Mouse (Mus musculus): ENCODE data around the gene Dvl2.

Gene Dvl2

DNA sequence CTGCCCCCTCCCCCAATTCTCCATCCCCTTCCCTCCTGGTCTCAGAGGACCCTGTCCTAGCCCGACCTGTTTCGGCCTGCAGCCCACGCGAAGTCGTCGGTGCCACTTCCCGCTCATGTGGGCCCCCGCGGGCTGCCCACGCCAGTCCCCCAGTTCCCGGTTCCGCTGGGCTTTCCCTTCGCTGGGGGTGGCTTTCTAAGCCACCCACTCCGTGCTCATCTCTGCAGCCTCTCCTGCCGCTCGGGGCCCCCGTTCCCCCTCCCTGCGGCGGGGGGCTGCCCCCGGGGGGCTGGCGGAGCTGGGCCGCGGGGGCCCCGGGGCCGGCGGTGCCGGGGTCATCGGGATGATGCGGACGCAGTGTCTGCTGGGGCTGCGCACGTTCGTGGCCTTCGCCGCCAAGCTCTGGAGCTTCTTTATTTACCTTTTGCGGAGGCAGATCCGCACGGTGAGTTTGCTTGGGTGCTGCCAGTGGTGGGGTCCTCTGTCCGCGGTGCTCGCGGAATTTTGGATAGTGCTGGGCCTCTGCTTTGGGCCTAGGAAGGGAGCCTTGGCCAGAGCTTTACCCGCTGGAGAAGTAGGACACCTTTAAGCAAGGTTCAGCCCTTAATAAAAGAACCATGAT, 19.1 kb upstream of the Dvl2 start, which contains the start of gene Ctdnep1:
TSS of gene Ctdnep1 (plus strand) at position 16 of the 622 bp plus-strand sequence.
- in situ Hi-C loops (cut with MboI, MseI), result loop anchor here (10.0 kb wide), 2 partner anchors 566 to 886 kb away; partner anchors contain the start of genes Kdm6b and Per1

- in situ Hi-C loops (cut with MboI, MseI), result loop anchor here (10.0 kb wide), 2 partner anchors 567 to 887 kb away; partner anchors contain the start of genes Kdm6b and Per1
These were observed 18.2 kb upstream of the Dvl2 start, which contains the start of gene Elp5 for GRCm38 (mm10) chr11:69982225-69982624. Elp5 (minus strand) TSS chr11:69982517.

DNA sequence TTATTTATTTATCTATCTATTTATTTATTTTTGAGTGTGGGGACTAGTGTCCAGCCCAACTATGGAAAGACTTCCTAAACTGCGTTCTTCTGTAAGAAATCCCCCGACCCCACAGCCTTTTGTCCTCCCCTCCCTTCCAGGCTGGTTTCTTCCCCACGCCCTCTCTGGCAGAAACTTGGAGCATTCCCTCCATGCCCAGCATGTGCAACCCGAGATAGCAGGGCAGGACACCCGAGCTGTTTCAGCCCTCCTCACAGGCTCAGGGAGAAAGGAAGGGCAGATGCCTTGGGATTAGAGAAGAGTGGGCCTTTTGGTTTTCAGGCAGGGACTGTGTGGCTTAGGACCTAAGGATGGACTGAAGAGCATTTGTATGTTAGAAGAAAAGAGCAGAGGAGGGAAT, 17.5 kb upstream of the Dvl2 start:
- in situ Hi-C loops (cut with MboI, MseI), result loop anchor here (10.0 kb wide), 2 partner anchors 568 to 888 kb away; partner anchors contain the start of genes Kdm6b and Per1

GRCm38 (mm10) chr11:69983377-69983776, 17.0 kb upstream of the Dvl2 start:
- in situ Hi-C loops (cut with MboI, MseI), result loop anchor here (10.0 kb wide), 2 partner anchors 569 to 889 kb away; partner anchors contain the start of genes Kdm6b and Per1

- in situ Hi-C loops (cut with MboI, MseI), result loop anchor here (10.0 kb wide), 2 partner anchors 570 to 890 kb away; partner anchors contain the start of genes Kdm6b and Per1
These were observed 16.0 kb upstream of the Dvl2 start for GRCm38 (mm10) chr11:69984431-69984830.

DNA sequence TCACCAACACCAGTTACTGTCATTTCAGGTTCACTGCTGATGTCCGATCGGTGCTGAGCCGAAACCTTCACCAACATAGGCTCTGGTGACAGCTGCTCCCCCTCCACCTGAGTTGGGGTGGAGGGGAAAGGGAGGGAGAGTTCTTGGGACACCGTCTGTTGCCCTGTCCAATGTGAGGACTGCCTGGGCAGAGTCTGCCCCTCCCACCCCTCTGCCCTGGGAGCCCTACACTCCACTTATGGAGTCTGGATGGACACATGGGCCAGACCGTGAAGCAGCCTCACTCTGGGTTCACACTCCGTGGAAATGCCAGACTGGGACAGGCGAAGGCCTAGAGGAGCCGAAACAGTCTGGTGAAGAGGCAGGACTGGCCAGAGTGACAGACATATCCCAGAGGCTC, 10.4 kb upstream of the Dvl2 start:
- in situ Hi-C loops (cut with MboI, MseI), result loop anchor here (10.0 kb wide), 2 partner anchors 575 to 895 kb away; partner anchors contain the start of genes Kdm6b and Per1

DNA sequence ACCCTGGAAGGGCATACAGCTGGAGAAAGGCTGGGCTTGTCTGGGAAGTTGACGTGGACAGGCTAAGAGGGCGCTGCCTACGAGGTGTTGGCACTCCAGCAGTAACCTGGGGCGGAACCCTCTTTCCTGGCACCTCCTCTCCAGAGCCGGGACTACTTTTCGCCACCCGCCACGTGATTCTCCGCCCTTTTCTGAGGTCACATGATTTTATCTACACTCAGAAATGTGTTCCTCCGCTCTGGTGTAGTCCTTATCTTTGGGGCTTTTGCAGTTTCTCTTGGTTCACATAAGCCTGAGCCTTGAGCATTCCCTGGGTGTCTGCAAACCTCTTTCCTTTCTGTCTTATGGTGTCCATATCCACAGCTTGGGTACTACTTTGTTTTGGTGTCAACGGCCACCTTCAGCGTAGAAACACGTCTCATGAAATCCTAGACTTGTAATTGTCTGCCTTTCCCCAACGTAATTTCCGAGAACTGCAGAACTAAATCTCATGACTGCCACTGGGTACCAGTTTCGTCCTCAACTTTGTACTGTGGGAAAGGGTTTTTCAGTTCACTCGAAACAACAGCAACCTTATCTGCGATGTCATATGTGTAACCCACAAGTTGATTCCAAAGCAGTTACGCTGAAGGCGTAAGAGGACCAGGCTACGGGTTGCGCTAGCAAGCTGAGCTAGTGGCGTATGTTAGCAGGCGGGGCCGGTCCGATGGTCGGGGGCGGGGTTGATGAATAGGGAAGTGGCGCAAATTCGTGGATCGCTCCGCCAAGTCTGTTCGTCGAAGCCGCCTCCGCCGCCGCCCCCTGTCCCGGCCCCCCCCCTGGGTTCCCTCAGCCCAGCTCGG, 9.3 kb upstream of the Dvl2 start, which contains the start of gene Gabarap:
TSS of gene Gabarap (plus strand) at position 294 of the 842 bp plus-strand sequence.
- in situ Hi-C loops (cut with MboI, MseI), result no loop called here

GRCm38 (mm10) chr11:69991711-69992110, 8.7 kb upstream of the Dvl2 start:
- in situ Hi-C loops (cut with MboI, MseI), result no loop called here

DNA sequence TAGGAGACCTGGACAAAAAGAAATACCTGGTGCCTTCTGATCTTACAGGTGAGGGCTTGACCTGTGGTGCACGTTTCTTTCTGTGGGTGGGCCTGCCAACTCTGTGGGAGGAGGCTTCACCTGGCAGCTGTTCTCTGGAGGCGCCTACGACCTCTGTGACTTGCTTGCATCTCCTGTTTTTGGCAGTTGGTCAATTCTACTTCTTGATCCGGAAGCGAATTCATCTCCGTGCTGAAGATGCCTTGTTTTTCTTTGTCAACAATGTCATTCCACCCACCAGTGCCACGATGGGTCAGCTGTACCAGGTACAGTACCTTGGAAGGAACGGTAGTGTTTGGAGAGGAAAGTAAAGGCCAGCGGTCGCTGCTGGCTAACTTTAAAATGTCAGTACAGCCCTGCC, 8.0 kb upstream of the Dvl2 start:
- in situ Hi-C loops (cut with MboI, MseI), result no loop called here

DNA sequence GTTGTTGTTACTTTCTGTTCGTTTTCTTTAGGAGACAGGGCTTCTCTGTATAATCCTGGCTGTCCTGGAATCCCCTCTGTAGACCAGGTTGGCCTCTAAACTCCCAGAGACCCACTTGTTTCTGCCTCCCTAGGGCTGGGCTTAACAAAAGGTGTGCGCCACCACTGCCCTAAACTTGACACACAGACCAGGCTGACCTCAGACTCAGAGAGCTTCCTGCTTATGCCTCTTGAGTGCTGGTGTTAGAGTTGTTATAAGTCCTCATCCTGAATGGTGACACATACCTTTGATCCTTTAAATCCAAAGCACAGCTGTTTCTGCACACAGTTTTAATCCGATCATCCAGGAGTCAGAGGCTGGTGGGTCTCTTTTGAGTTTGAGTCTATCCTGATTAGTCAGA, 7.5 kb upstream of the Dvl2 start:
- in situ Hi-C loops (cut with MboI, MseI), result no loop called here

DNA sequence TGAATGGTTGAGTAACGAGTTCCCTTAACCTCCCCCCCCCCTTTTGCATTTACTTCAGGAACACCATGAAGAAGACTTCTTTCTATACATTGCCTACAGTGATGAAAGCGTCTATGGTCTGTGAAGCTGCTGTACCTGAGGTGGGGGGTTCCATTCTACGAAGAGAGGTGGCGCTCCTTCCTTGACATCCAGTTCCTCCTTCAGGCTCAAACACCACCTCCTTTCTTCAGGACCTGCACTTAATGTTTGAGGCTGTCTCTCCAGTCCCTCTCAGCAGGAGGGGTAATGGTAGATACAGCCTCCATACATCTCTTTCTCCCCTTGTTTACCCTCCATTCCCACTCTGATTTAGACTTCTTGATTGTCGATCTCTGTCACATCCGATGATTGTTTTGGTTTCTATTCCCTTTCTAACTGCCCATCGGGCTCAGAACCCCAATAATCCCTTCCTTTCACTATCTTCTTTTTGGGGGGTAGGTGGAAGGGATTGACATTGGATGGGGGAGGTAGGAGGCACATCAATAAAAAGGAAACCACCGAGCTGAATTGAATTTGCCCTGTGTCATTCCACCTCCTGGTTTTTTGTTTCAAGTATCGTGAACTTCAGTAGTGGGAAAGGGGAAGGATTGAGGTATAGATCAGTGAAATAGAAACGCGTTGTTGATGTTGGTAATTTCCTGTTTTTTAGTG, 5.8 kb upstream of the Dvl2 start:
- in situ Hi-C loops (cut with MboI, MseI), result no loop called here

DNA sequence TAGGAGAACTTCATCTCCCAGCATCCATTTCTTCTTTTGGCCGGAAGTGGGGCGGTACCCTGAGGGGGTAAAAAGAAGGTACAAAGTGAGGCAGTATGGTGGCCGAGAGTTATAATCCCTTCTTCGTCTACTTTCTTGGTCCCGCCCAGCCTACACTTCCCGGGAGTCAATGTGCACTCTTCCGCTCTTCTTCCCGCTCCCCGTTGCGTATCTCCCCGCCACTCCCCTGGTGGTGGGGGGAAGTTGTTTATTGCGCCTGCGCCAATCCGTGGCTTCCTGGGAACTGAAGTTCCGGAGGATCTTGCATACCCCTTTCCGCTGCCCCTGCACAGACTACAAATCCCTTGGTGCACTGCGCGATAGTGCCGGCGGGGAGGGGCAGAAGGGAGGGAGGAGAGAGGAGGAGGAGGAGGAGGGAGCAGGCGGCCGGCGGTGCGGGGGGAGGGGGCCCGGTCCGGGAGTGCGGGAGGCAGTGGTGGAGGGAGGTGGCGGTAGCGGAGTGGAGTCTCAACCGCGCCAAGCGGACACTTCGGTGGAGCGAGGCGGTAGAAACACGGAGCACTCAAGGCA, 4.9 kb upstream of the Dvl2 start, which contains the start of gene Phf23:
TSS of gene Phf23 (plus strand) at position 387 of the 570 bp plus-strand sequence.
- in situ Hi-C loops (cut with MboI, MseI), result no loop called here

GRCm38 (mm10) chr11:69996161-69997061, 4.0 kb upstream of the Dvl2 start:
- in situ Hi-C loops (cut with MboI, MseI), result no loop called here

DNA sequence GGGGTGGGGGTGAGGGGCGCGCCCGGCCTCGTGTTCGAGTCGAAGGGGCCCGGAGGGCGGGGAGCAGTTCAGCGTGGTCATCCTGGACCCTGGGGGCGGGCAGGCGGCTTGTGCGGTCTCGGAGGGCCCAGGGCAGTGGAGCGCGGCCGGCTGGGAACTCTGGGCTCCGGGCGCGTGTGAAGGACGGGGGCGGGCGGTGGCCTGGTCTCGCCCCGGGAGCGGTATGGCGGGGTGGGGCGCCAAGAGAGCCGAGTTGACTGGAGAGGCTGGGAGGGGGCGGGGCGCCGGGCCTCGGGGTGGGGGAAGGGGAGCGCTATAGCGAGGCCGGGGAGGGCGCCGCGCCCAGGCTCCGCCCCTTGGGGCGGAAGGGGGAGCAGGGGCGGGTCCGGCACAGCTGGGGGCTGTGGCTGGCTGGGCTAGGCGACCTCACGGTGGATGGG, 3.3 kb upstream of the Dvl2 start:
- in situ Hi-C loops (cut with MboI, MseI), result no loop called here

GRCm38 (mm10) chr11:69998567-69999491, 1.6 kb upstream of the Dvl2 start:
- in situ Hi-C loops (cut with MboI, MseI), result no loop called here

DNA sequence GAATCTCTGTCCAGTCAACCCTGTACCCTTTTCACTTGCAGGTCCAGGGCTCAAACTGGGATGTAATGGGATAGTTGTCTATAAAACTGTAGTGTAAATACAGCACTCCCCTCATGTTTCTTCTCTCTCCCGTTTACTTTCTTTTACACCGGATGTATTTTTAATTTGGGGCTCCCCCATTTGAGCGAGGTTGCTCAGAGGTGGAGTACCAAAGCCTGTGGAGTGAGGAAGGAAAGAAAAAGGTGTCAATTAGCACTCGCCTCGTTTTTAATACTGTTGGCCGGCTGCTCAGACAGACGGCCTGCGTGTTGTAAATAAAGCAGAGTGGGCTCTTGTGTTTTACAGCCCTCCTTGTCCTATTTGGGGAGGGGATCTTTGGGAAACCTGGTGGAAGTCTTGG, 729 bp upstream of the Dvl2 start:
- in situ Hi-C loops (cut with MboI, MseI), result no loop called here

GRCm38 (mm10) chr11:70001159-70001558, 764 bp downstream of the Dvl2 start:
- in situ Hi-C loops (cut with MboI, MseI), result no loop called here

DNA sequence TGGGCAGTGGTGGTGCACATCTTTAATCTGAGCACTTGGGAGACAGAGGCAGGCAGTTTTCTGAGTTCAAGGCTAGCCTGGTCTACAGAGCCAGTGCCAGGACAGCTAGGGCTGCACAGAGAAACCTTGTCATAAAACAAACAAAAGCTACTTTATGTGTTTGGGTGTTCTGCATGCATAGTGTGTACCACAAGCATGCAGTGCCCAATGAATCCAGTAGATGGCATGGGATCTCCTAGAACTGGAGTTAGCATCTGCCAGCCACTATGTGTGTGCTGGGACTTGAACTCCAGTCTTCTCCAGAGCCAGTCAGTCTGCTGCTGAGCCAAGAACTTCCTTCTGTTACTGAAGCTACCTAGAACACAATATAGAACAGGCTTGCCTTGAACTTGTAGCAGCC, 1.5 kb downstream of the Dvl2 start:
- in situ Hi-C loops (cut with MboI, MseI), result no loop called here

GRCm38 (mm10) chr11:70002471-70002870, 2.1 kb downstream of the Dvl2 start:
- in situ Hi-C loops (cut with MboI, MseI), result no loop called here
